Mouse (Mus musculus): ENCODE measurements around the gene Gm5965. TPM values are rescaled to one million over a fixed set of nuclear protein-coding genes. Genes with fewer than 3 reads are reported as not detected.

Gm5965 gene
- polyA plus RNA-seq (2015; fragmentation: Illumina TruSeq; extraction: RNeasy Lipid Tissue Mini Kit (QIAGEN cat#74804); ENCODE audit: insufficient read depth, low read depth, low replicate concordance): not detected

DNA sequence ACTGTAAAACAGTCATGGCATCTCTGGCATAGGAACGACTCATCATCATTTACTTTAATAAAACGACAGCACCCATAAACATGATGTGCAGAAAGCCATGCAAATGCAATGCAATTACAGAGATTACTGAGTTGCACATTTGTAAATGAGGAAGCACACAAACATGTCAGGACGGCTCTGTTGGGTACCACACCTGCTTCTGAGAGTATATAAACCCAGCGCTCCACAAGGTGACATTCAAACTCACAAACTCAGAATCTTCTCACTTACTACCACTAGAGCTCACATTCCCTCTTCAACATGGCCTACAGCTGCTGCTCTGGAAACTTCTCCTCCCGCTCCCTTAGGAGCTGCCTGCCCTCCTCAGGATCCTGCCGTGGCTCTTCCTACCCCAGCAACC lies at the start of gene Gm5965:
Gene Gm5965 (plus strand): TSS at position 301 of the 400 bp plus-strand sequence.

DNA sequence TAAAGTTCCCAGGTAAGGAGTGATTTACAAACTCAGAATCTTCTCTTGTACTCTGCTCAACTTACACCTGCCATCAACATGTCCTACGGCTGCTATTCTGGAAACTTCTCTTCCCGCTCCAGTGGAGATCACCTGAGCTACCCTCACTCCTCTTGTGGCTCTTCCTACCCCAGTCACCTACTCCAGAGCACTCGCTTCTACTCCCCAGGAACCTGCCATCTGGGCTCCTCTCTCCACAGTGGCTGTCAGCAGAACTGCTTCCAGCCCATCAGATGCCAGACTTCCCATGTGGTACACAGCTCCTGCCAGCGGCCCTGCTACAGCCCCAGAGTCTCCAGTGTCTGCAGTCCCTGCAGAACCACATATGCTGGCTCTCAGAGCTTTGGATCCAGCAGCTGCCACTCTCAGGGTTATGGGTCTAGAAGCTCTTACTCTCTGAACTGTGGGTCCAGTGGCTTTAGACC lies 48.9 kb upstream of the Gm5965 start, which contains the start of gene Krtap13-1:
Gene Krtap13-1 (plus strand): TSS at position 51 of the 464 bp plus-strand sequence.

DNA sequence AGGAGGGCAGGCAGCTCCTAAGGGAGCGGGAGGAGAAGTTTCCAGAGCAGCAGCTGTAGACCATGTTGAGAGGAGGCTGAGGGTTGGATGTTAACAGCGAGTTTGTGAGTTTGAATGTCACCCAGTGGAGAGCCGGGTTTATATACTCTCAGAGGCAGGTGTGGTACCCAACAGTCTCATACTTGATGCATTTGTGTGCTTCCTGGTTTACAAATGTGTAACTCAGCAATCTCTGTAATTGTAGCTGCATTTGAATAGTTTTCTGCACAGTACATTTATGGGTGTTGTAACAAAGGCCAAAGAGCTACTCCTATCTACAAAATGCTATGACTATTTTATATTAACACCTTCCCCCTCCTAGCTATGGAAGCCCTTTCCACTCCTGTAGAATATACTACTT lies 26.2 kb upstream of the Gm5965 start, which contains the start of gene Krtap13:
Gene Krtap13 (minus strand): TSS at position 101 of the 400 bp plus-strand sequence.

DNA sequence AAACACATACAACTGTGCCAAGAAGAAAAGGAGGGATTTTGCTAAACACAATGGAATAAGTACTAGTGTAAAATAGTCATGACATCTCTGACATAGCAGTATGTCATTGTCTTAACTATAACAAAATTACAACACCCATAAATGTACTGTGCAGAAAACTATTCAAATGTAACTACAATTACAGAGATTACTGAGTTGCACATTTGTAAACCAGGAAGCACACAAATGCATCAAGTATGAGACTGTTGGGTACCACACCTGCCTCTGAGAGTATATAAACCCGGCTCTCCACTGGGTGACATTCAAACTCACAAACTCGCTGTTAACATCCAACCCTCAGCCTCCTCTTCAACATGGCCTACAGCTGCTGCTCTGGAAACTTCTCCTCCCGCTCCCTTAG lies 19.1 kb upstream of the Gm5965 start, which contains the start of gene 2310034C09Rik:
Gene 2310034C09Rik (plus strand): TSS at position 301 of the 400 bp plus-strand sequence.

DNA sequence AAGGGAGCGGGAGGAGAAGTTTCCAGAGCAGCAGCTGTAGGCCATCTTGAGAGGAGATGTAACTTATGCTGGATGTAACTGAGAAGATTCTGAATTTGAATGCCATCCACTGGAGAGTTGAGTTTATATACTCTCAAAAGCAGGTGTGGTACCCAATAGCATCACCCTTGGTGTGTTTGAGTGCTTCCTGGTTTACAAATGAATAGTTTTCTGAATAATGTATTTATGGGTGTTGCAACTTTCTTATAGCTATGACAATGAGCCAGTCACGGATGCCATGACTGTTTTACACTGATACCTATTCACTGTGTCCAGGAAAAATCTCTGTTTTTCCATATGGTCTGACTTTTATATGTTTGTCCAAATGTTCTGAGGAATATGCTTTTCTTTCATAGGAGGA lies 3.6 kb upstream of the Gm5965 start, which contains the start of gene 2310057N15Rik:
Gene 2310057N15Rik (minus strand): TSS at position 101 of the 400 bp plus-strand sequence.

DNA sequence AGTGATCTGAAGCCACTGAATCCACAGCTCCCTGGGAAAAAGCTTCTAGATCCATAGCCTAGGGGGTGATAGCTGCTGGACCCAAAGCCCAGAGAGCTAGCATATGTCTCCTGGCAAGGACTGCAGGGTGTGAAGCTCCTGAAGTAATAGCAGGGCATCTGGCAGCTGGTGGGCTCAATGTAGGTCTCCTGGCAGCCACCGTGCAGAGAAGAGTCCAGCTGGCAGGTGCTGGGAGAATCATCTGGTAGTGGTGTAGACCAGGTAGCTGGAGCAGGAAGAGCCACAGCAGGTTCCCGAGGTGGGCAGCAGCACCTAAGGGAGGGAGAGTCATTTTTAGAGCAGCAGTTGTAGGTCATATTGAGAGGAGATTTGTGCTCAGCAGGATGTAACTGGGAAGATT lies 34.1 kb downstream of the Gm5965 start, which contains the start of gene Gm20741:
Gene Gm20741 (minus strand): TSS at position 394 of the 400 bp plus-strand sequence.

DNA sequence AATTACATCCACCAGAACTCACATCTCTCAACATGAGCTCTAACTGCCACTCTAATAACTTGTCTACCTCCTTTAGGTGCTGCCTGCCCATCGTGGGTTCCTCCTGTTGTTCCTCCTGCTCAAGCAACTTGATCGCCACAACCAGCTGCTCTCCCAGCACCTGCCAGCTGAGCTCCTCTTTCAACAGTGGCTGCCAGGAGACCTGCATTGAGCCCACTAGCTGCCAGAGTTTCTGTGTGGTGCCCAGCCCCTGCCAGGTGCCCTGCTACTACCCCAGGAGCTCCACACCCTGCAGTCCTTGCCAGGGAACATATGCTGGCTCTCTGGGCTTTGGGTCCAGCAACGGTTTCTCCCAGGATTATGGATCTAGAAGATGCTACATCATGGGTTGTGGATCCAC lies 42.4 kb downstream of the Gm5965 start, which contains the start of gene Krtap15:
Gene Krtap15 (plus strand): TSS at position 150 of the 400 bp plus-strand sequence.

DNA sequence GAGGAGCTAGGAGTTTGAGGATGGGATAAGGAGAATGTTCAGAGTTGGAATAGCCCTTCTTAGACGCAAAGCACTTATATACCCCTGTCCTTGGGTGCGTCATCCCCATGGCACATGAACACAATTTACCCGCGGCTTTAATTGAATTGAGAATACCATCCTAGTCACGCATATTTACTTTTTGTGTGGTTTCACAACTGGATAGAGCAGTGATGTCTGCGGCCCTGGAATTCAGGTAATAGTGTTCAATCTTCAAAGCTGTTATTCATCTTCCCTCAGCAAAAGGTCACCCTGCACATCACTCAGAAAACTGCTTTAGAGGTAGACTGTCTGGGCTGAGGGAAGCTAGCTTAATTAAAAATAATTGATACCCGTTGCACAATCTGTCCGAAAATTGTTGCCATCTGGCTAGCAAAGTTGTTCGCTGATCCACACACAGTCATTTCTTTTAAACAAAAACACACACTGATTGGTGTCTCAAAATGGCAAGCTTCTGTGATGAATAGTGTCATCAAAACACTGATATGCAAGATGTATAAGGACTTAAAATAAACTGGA lies 48.5 kb downstream of the Gm5965 start, which contains the start of gene Krtap14:
Gene Krtap14 (minus strand): TSS at position 51 of the 558 bp plus-strand sequence.

Other genes with a start within 250 kb of the Gm5965 start
- gene Cldn8, start 214.7 kb upstream of the Gm5965 start, polyA plus RNA-seq (2015; fragmentation: Illumina TruSeq; extraction: RNeasy Lipid Tissue Mini Kit (QIAGEN cat#74804); ENCODE audit: insufficient read depth, low read depth, low replicate concordance): 2.2 TPM
- gene Krtap24-1, start 165.6 kb upstream of the Gm5965 start, polyA plus RNA-seq (2015; fragmentation: Illumina TruSeq; extraction: RNeasy Lipid Tissue Mini Kit (QIAGEN cat#74804); ENCODE audit: insufficient read depth, low read depth, low replicate concordance): not detected
- gene 2310079G19Rik, start 150.2 kb upstream of the Gm5965 start, polyA plus RNA-seq (2015; fragmentation: Illumina TruSeq; extraction: RNeasy Lipid Tissue Mini Kit (QIAGEN cat#74804); ENCODE audit: insufficient read depth, low read depth, low replicate concordance): not detected
- gene Krtap26-1, start 130.1 kb upstream of the Gm5965 start, polyA plus RNA-seq (2015; fragmentation: Illumina TruSeq; extraction: RNeasy Lipid Tissue Mini Kit (QIAGEN cat#74804); ENCODE audit: insufficient read depth, low read depth, low replicate concordance): not detected
- gene Krtap27-1, start 106.2 kb upstream of the Gm5965 start, polyA plus RNA-seq (2015; fragmentation: Illumina TruSeq; extraction: RNeasy Lipid Tissue Mini Kit (QIAGEN cat#74804); ENCODE audit: insufficient read depth, low read depth, low replicate concordance): not detected
- gene 2310061N02Rik, start 69.9 kb upstream of the Gm5965 start, polyA plus RNA-seq (2015; fragmentation: Illumina TruSeq; extraction: RNeasy Lipid Tissue Mini Kit (QIAGEN cat#74804); ENCODE audit: insufficient read depth, low read depth, low replicate concordance): not detected
- gene Krtap13-1, start 49.0 kb upstream of the Gm5965 start, polyA plus RNA-seq (2015; fragmentation: Illumina TruSeq; extraction: RNeasy Lipid Tissue Mini Kit (QIAGEN cat#74804); ENCODE audit: insufficient read depth, low read depth, low replicate concordance): not detected
- gene Krtap13, start 26.3 kb upstream of the Gm5965 start, polyA plus RNA-seq (2015; fragmentation: Illumina TruSeq; extraction: RNeasy Lipid Tissue Mini Kit (QIAGEN cat#74804); ENCODE audit: insufficient read depth, low read depth, low replicate concordance): not detected
- gene 2310034C09Rik, start 19.0 kb upstream of the Gm5965 start, polyA plus RNA-seq (2015; fragmentation: Illumina TruSeq; extraction: RNeasy Lipid Tissue Mini Kit (QIAGEN cat#74804); ENCODE audit: insufficient read depth, low read depth, low replicate concordance): not detected
- gene 2310057N15Rik, start 3.7 kb upstream of the Gm5965 start, polyA plus RNA-seq (2015; fragmentation: Illumina TruSeq; extraction: RNeasy Lipid Tissue Mini Kit (QIAGEN cat#74804); ENCODE audit: insufficient read depth, low read depth, low replicate concordance): not detected
- not detected for gene Gm20741, start 34.3 kb downstream of the Gm5965 start, polyA plus RNA-seq (2015; fragmentation: Illumina TruSeq; extraction: RNeasy Lipid Tissue Mini Kit (QIAGEN cat#74804); ENCODE audit: insufficient read depth, low read depth, low replicate concordance)
- gene Krtap15, start 42.3 kb downstream of the Gm5965 start, polyA plus RNA-seq (2015; fragmentation: Illumina TruSeq; extraction: RNeasy Lipid Tissue Mini Kit (QIAGEN cat#74804); ENCODE audit: insufficient read depth, low read depth, low replicate concordance): not detected
- gene Krtap14, start 48.2 kb downstream of the Gm5965 start, polyA plus RNA-seq (2015; fragmentation: Illumina TruSeq; extraction: RNeasy Lipid Tissue Mini Kit (QIAGEN cat#74804); ENCODE audit: insufficient read depth, low read depth, low replicate concordance): not detected
- gene Krtap19-1, start 91.5 kb downstream of the Gm5965 start, polyA plus RNA-seq (2015; fragmentation: Illumina TruSeq; extraction: RNeasy Lipid Tissue Mini Kit (QIAGEN cat#74804); ENCODE audit: insufficient read depth, low read depth, low replicate concordance): not detected
- gene Krtap19-2, start 96.4 kb downstream of the Gm5965 start, polyA plus RNA-seq (2015; fragmentation: Illumina TruSeq; extraction: RNeasy Lipid Tissue Mini Kit (QIAGEN cat#74804); ENCODE audit: insufficient read depth, low read depth, low replicate concordance): not detected
- gene Krtap19-3, start 100.1 kb downstream of the Gm5965 start, polyA plus RNA-seq (2015; fragmentation: Illumina TruSeq; extraction: RNeasy Lipid Tissue Mini Kit (QIAGEN cat#74804); ENCODE audit: insufficient read depth, low read depth, low replicate concordance): not detected
- gene Krtap19-4, start 107.2 kb downstream of the Gm5965 start, polyA plus RNA-seq (2015; fragmentation: Illumina TruSeq; extraction: RNeasy Lipid Tissue Mini Kit (QIAGEN cat#74804); ENCODE audit: insufficient read depth, low read depth, low replicate concordance): not detected
- not detected for gene Krtap19-5, start 118.6 kb downstream of the Gm5965 start, polyA plus RNA-seq (2015; fragmentation: Illumina TruSeq; extraction: RNeasy Lipid Tissue Mini Kit (QIAGEN cat#74804); ENCODE audit: insufficient read depth, low read depth, low replicate concordance)
- gene Krtap19-9b, start 154.4 kb downstream of the Gm5965 start, polyA plus RNA-seq (2015; fragmentation: Illumina TruSeq; extraction: RNeasy Lipid Tissue Mini Kit (QIAGEN cat#74804); ENCODE audit: insufficient read depth, low read depth, low replicate concordance): not detected
- not detected for gene Krtap16-3, start 185.0 kb downstream of the Gm5965 start, polyA plus RNA-seq (2015; fragmentation: Illumina TruSeq; extraction: RNeasy Lipid Tissue Mini Kit (QIAGEN cat#74804); ENCODE audit: insufficient read depth, low read depth, low replicate concordance)
- gene Krtap22-2, start 232.9 kb downstream of the Gm5965 start, polyA plus RNA-seq (2015; fragmentation: Illumina TruSeq; extraction: RNeasy Lipid Tissue Mini Kit (QIAGEN cat#74804); ENCODE audit: insufficient read depth, low read depth, low replicate concordance): not detected
- gene Gm10229, start 237.4 kb downstream of the Gm5965 start, polyA plus RNA-seq (2015; fragmentation: Illumina TruSeq; extraction: RNeasy Lipid Tissue Mini Kit (QIAGEN cat#74804); ENCODE audit: insufficient read depth, low read depth, low replicate concordance): not detected

Measured in pancreas, adult 10 weeks (tissue).